Mouse (Mus musculus) adrenal gland, postnatal 4 days (tissue): Measurements from ENCODE around the gene Rbpjl. TPM values are rescaled to one million over a fixed set of nuclear protein-coding genes. Genes with fewer than 3 reads are reported as not detected.
A peak's percentile ranks its signal among the peaks of the same experiment; 100 is the strongest.

ENCODE experiments used
- DNase-seq, 2 experiments: peaks; one replicate each; pipeline ENCODE4 v3.0.0; 2021 to 2022; ENCODE audit warnings: low spot score in 2 of 2, mixed read lengths in 2 of 2
- total RNA-seq, 2 experiments: library from RNA; stranded (reverse); gene quantifications; 2 replicates each; pipeline ENCODE4 v1.2.3; 2021

Gene Rbpjl
- total RNA-seq, 2 experiments from 2014 or later: 0.14 to 14.6 TPM

DNA sequence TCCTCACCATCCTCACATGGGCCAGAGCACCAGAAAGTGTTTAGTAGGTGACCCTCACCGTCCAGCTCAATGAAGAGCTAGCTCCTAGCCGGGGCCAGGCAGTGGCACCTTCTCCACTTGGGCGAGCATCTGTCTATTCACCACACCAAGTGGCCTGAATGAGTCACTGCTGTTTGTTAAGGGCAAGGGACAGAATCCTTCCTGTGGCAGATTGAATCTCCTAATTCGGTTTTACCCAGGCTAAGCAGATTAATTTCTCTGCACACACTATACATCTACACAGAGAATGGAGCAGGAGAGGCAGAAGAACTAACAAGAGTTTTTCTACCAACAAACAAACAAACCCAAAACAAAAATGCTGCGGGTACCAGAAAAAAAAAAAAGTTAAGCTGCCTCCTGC, 24.0 kb downstream of the Rbpjl start:
- DNase-seq: no peak

DNA sequence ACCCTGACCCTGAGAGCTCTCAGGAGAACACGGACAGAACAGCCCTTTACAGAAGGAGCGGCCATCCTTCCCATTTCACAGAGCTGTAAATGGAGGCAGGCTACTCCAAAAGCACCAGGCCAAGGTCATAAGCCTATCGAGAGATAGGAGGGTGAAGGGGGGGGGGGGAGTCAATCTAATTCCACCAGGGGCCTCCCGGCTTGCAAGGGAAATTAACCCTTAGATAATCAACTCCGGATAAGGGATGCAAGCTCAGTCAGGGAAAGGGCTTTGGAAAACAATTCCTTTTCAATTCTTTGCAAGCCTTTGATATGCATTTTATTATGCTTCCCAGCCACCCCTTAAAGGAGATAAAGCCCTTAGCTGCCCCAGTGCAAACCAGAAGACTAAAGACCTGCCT, 25.5 kb downstream of the Rbpjl start:
- DNase-seq: no peak

DNA sequence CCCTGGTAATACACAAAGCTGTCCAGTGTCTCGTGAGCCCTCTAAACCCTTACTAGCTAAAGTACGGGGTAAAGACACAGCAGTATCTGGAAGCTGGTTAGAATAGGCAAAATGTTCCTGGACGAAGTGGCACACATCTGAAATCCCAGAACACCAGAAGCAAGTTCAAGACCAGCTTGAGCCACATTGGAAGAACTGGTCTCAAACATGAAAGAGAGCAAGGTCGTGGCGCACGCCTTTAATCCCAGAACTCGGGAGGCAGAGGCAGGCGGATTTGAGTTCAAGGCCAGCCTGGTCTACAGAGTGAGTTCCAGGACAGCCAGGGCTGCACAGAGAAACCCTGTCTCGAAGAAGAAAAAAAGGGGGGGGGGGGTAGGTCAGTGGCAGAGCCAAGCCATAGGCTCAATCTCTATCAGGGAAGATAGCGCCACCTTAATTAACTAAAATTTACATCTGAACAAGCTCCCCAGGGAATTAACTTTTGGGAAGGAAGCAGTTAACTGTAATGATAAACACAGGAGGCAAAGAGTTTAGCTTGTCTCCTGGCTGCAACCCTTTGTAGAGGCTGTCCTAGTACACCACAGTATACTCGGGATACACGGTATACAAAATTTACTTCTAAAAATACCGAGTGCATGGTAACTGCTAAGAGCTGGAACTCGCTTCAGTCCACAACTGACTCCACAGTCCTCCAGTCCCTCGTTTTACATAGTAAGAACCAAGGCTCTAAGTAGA, 27.1 kb downstream of the Rbpjl start:
- DNase-seq: no peak

DNA sequence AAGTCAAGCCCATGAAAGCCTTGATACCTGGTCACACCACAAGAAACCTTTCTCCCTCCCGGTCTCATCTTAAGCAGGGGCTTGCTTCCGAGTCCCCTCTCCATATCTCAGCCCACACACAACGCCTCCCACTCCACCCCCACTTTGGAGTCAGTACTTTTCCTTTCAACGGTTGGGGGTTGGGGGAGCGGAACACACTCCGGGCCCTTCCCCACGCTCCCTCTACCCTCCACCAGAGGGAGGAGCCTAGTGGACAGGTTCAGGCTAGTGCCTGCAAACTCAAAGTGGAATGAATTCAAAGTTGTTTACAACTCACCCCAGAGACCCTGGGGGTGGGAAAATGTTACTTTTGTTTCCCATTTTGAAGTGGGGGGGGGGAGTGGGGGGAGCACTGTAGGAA, 27.8 kb downstream of the Rbpjl start:
- DNase-seq: no peak

DNA sequence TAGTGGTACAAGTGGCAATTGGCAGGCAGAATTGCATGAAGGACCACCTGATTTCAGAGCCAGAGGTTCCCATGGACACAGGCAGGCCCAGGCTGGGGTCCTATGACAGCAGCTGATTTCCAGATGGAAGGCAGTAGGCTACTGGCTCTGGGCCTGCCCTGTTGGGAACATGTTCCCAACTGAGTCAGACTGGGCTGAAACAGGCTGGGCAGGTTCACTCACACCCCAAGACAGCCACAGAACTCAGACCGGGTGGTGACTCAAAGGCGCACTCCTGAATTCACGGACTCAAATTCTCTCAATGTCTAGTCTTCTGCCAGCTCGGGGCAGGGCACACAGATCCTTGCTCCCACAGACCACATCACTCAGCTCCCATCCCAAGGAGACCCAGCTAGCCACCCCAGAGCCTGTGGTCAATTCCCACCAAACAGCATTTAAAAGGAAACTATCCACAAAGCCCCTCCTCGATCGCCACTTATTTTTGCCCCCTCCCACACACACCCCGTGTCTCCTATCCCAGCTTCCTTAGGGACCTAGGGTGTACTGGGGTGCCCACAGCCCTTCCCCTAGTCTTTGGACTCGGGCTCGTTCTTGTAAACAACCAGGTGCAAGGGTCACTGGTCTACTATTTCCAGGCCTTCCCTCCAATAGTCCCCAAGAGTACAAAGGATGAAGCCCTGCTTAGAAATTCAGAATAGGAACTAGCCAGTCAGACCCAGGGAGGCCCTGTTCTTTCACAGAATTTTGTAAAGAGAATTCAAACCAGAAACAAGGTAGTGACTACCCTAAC, 28.9 kb downstream of the Rbpjl start:
- DNase-seq: no peak

DNA sequence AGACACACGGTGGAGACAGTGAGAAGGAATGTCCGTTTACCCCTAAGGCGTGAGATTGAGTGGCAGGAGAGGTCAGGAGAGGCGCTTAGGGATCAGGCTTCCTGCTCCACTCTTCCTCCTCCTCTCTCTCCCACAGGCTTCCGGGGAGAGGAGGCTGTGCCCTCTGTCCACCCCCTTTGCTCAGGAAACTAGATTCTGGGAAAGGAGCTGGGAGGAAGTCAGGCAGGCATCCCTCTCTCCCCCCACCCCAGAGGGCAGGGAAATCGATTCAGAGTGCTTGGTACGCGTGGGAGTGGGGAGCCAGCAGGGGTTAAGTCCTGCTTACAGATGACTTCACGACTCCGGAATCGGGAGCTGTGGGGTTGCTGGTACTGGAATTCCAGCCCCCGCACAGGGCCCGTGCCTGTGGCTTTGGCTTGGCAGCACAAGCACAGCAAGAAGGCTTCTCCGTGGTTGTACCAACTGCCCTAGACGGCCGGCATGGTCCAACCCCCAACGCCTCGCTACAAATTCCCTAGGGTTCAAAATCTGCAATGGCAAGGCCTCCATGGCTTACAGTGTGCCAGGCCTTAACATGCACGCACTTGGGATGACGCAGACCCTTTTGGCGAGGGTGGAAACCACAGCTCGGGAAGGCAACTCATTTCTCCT, 29.7 kb downstream of the Rbpjl start:
- DNase-seq: no peak

DNA sequence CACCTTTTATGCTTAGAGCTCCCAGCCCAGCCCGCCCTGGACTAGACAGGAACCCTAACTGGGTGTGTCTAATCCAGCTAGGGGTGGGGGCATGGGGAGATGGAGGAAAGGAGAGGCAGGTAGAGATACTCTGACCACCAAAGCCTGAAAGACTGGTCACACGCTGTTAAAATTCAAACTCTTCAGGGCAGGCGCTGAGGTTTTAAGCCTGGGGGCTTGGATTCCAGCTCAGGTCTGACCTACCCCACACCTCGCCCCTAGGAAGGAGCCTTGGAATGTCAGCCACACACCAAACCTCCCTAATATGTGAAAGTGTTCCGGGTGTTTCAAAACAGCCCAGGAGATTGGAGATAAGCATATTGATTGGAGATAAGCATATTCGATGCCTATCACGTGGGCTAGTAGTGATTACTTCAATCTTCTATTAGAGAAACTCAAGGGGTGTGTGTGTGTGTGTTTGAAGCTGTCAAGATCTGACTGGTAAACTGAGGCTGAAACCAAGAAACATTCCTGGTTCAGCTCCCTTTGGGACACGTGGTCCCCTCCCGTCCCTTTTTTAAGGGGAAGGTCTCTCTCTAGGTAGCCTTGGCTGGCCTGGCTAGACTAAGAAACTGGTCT, 30.4 kb downstream of the Rbpjl start:
- no peak for DNase-seq

DNA sequence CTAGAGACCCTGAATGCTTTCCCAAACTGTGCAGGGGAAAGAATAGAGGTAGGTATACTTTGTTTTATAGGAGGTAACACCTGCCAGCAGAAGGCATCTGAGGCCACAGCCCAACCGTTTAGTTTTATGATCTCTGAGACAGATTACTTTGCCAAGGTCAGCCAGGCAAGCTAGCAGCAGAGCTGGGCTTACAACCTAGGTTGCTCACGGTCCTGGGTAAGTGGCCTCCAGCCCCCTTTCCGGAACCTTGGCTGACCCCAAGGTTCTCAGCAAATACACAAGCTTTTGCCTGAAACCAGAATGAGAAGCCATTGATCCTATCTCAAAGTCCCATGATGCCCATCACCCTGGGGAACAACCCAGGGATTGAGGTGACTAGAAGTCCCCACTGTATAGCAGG, 31.7 kb downstream of the Rbpjl start:
- DNase-seq: no peak

DNA sequence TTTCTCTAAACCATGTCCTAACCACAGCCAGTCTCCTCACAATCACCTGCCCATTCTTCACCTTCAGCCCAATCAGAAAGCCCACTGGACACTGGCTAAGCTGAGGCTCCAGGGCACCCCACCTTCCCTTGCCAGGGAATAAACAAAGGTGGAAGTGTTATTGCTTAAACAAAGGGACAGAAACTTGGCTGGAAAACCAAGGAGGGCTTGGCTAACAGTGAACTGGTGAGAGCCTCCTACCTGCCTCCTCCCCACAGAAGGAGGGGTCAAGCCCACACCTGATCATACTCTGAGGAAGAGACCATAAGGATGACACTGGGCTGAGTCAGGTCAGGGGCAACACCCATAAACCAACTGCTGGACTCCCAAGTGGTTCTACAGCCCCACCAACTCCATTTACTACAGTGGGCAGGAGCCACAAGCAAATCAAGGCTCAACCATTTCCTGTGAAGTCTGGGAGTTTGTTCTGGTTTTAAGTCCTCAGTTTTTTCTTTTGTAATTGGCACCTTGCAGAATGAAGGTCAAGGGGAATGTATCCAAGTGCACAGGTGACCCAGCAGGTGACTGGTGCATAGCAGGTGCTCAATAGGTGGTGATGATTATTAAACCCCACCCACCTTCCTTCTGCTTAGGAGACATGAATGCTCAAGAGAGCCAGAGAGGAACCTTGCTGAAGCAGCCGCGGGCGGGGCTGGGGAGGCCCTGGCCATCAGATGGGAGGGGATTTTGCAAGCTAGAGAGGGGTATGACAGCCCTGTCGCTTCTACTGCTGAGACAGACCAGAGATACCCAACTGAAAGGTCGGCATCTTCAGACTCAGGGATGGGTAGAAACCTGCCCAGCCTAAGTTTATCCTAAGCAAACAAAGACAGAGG, 32.5 kb downstream of the Rbpjl start:
- no peak for DNase-seq

DNA sequence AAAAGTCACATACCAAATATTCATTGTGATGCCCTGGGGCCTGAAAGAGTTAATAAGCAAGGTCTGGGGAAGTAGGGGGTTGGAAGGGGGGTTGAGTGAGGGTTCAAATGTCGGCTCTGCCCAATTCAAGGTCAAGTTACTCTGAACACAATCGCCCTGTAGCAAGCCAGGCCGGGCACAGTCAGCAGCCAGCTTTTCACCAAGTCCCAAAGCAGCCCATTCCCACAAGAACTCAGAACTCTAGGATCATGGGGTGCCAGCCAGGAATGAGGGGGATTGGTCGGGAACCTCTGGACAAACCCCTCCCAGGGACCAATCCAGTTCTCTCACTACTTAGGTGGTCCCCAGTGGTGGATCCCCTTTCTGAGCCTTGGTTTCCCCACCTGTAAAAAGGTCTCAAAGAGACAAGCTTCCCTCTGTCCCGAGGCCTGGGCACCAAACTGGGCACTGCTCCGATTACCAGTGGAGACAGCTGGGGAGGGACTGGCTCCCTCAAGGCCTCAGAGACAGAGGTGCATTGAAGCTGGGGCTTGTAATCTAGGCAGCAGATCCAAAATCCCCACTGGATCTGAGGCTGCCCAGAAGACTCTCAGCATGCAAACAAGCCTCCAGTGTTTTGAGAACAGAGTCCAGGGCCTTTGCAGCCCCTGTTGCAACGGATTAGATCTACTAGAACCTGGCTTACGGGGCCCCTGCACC, 33.4 kb downstream of the Rbpjl start:
- DNase-seq: no peak

DNA sequence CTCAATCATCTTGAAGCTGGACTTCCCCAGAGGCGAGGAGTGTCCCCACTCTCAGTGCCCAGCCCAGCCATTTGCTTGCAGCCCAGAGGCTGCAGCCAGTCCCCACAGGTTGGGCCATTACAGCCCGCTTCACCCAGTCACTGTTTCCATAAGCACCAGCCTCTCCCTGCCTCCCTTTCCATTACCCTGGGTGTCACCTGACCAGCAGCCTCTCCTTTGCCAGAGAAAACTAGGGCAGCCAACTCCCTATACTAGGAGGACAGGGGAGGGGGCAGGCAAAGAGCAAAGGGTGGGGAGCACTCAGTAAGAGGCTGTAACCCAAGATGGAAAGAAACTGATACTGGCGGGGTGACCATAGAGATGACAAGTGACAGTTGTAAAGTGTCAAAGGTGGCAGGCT, 34.0 kb downstream of the Rbpjl start:
- DNase-seq: no peak

DNA sequence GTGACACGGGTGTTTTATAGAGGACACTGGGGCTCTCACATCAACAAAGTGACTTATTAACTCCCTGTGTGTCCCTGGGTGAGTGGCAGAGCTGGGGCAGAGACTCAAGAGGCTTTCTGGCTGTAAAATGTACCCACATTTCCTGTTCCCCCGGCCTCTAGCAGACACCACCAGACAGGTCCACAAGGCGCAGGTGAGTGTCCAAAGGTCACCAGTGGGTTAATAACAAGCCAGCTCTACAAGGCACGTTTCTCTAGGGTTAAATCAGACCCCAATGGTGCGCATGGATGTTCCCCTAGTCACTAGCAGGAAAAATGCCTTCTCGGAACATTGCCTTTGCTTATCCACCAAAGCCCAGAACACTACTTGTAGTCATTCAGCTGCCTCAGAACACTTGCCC, 34.8 kb downstream of the Rbpjl start:
- no peak for DNase-seq

DNA sequence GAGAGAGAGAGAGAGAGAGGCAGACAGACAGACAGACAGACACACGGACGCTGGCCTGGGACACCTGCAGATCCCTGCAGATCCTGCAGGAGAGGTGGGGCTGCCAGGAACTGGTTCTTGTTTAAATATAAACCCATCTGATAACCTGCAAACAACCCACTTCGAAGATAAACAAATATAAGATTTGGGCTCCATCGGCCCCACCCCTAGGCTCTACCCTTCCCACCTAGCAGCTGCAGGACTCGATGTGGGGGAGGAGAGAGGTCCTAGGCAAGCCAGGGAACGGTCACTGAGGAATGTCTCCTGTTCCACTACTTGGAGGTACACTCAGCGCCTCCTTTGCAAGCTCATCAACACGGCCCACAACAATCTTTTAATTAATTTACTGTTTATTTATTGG, 35.3 kb downstream of the Rbpjl start:
- DNase-seq: no peak

DNA sequence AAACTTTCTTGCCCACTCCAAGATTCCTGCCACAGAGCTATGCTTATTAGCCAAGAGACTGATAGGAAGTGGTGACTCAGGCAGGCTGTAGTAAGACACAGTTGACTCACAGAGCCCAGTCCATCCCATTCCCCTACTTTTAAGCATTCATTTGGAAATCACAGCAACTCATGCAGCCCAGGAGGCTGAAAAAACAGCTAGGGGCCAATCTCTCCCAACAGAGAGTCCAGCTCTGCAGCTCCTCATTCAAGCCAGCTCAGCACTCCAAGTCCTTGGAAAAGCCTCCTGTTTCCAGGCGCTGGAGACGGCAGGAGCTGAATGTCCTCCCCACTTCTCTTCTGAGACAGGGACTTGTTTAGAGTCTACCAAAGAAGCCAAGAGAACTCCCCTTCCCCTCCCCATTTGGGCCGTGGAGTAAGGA, 36.1 kb downstream of the Rbpjl start:
- DNase-seq: no peak

DNA sequence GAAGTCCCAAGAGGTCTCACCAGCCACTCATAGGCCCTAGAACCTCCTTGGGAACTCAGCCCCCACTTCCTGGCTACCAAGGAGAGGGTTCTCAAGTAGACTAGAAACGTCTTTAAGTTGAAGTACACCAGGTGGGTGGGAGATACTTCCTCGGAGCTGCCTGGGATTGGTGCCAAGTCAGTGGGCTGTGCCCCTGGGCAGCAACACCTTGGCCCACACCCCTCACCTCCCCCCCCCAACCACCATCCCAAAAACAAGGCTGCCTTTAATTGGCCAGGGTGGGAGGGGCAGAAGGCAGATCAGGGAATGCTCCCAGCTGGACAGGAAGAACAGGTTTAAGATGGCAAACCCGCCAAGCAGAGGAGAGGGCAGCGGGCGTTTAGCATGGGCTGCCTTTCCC, 37.4 kb downstream of the Rbpjl start:
- DNase-seq: no peak

DNA sequence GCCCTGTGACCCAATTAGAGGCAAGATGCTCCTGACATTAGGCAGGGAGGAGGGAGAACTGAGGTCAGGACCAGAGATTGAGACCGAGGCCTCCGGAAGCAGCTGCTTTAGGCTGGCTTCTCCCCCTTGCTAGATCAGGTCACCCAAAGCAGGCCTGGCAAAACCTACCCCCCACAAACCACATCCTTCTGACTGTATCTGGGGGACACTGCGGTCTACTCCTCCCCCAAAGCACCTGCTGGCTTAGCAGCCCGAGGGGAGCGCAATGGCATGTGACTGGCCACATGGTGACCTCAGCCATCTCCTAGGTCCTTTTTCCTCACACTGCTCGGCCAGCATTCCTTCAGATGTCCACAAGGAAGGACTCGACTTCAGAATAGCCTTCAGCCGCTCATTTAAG, 38.2 kb downstream of the Rbpjl start:
- no peak for DNase-seq

DNA sequence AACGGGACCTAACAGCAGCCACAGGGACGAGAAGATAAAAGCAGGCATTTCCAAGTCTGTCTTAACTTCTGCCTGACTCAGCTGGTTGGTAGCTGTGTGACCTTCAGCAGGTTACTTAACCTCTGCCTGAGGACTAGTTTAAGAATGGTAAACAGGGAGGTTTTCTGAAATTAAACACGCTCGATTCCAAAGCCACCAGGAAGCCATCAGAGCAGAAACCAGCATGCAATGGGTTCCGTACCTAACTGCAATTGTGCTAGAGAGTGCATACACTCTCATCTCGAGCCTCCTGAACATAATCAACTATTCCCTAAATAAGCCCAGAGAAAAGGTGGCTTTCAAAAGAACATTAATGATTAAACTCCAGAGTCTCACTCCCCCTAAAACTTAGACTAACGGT, 38.8 kb downstream of the Rbpjl start:
- no peak for DNase-seq

DNA sequence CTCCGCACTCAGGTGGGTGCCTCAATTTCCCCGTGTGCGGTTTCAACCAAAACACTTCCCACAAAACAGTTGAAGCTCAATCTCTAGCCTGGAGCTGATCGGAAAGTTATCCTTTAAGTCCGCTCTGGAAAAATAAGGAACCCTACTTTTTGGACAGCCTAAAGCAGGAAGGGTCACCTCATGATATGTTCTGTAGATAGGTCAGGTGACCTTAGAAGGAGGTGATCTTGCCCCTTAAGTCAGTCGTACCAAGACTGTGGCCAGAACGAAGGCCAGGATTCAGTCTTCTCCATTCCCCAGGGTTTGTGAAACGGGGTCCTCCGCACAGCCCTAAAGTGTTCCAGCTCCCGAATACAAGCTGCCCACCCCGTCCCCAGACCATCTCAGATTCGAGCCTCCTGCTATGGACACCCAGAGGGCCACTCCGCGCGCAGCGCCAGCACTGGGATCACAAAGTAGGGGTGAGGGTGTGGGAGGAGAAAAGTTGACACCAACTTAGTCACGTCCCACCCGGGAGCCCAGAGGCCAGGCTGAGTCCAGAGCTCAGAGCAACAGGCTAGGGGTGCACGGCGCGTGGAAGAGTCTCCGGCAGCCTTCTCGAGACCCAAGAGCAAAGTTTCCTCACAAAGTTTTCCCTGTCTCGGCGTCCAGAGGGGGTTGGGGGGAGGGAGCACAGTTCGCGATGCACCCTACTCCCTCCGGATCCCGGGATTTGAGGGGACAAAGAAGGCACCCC, 39.5 kb downstream of the Rbpjl start:
- no peak for DNase-seq

DNA sequence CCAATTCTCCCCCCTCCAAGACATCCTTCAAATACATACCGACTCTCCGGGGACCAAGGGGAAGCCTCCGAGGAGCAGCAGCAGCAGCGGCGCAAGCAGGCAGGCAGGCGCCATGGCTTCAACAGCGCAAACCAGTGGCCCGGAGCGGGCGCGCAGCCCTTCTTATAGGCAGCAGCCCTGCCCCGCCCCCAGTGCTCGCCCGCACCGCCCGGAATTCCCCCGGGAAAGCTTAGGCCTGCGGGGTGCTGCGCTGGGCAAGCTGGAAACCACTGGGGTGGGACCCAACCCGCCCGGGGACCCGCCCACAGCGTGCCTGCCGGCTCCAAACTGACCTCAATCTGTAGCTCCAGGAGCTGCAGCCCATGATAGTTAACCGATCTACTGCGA, 40.1 kb downstream of the Rbpjl start:
- peak; percentile 76 to 78 for DNase-seq
